Mouse (Mus musculus) mature B cell (primary cell): ENCODE data around the gene Rad9a.

ENCODE experiments used
- in situ Hi-C: fragments of 300-500 bp; cut with MboI; formaldehyde crosslinking; loops from 2 replicates; pipeline ENCODE4 v1.14.3; 2019

Rad9a gene

GRCm38 (mm10) chr19:4218293-4218692, 16.8 kb upstream of the Rad9a start:
- in situ Hi-C loops, result no loop called here

- in situ Hi-C loops, result no loop called here
Measured at GRCm38 (mm10) chr19:4217855-4218254, 16.4 kb upstream of the Rad9a start.

GRCm38 (mm10) chr19:4217140-4217539, 15.7 kb upstream of the Rad9a start:
- in situ Hi-C loops, result no loop called here

- in situ Hi-C loops, result no loop called here
Measured at GRCm38 (mm10) chr19:4216041-4216685, 14.7 kb upstream of the Rad9a start.

GRCm38 (mm10) chr19:4215451-4215840, 14.0 kb upstream of the Rad9a start:
- in situ Hi-C loops, result no loop called here

GRCm38 (mm10) chr19:4214771-4215450, 13.4 kb upstream of the Rad9a start:
- in situ Hi-C loops, result no loop called here

- in situ Hi-C loops, result no loop called here
Measured at GRCm38 (mm10) chr19:4214071-4214770, 12.8 kb upstream of the Rad9a start, which contains the start of the genes Clcf1 and AC109138.7. TSS of gene Clcf1 (plus strand) at chr19:4214238. TSS of gene AC109138.7 (plus strand) at chr19:4214357.

- in situ Hi-C loops, result no loop called here
Measured at GRCm38 (mm10) chr19:4213524-4213974, 12.1 kb upstream of the Rad9a start.

GRCm38 (mm10) chr19:4211891-4212588, 10.6 kb upstream of the Rad9a start:
- in situ Hi-C loops, result no loop called here

GRCm38 (mm10) chr19:4208563-4208962, 7.1 kb upstream of the Rad9a start:
- in situ Hi-C loops, result loop anchor here (5.0 kb wide), 1 partner anchor 39 kb away; no protein-coding TSS in a partner anchor

GRCm38 (mm10) chr19:4206971-4207370, 5.5 kb upstream of the Rad9a start:
- in situ Hi-C loops, result loop anchor here (5.0 kb wide), 1 partner anchor 40 kb away; no protein-coding TSS in a partner anchor

GRCm38 (mm10) chr19:4204889-4205288, 3.4 kb upstream of the Rad9a start:
- in situ Hi-C loops, result loop anchor here (5.0 kb wide), 1 partner anchor 42 kb away; no protein-coding TSS in a partner anchor

- in situ Hi-C loops, result no loop called here
Measured at GRCm38 (mm10) chr19:4203604-4204326, 2.3 kb upstream of the Rad9a start.

- in situ Hi-C loops, result no loop called here
Measured at GRCm38 (mm10) chr19:4203148-4203547, 1.7 kb upstream of the Rad9a start.

GRCm38 (mm10) chr19:4202149-4202548, 687 bp upstream of the Rad9a start:
- in situ Hi-C loops, result no loop called here

GRCm38 (mm10) chr19:4197180-4197579, 4.3 kb downstream of the Rad9a start:
- in situ Hi-C loops, result no loop called here

GRCm38 (mm10) chr19:4196548-4196947, 4.9 kb downstream of the Rad9a start:
- in situ Hi-C loops, result no loop called here

- in situ Hi-C loops, result no loop called here
Measured at GRCm38 (mm10) chr19:4196048-4196447, 5.4 kb downstream of the Rad9a start.

- in situ Hi-C loops, result no loop called here
Measured at GRCm38 (mm10) chr19:4194776-4195650, 6.4 kb downstream of the Rad9a start.

GRCm38 (mm10) chr19:4194021-4194724, 7.3 kb downstream of the Rad9a start:
- in situ Hi-C loops, result no loop called here
